Mouse (Mus musculus) cortical plate, adult 2 months (tissue): ENCODE results near the gene Sp8.

Experiments used
- CTCF ChIP-seq: fragments of 200-500 bp; IDR thresholded peaks from 2 replicates; pipeline ENCODE4 v1.5.1; 2011; ENCODE audit warnings: mild to moderate bottlenecking, control low read depth, low read length; ENCODE audit not compliant: insufficient read depth; ENCODE audit errors: extremely low read depth
- POLR2A ChIP-seq: fragments of 200-500 bp; IDR thresholded peaks from 2 replicates; pipeline ENCODE4 v1.6.1; 2011; ENCODE audit warnings: mild to moderate bottlenecking, low read length, control low read depth; ENCODE audit not compliant: insufficient read depth; ENCODE audit errors: extremely low read depth

GRCm38 (mm10) chr12:118838260-118838659, 7.9 kb upstream of the Sp8 start:
- TF ChIP-seq CTCF: no peak
- no peak for TF ChIP-seq POLR2A
